Mouse (Mus musculus) liver, adult 2 months (tissue): Measurements from ENCODE around the gene Slc35e3.

ENCODE experiments used
- CTCF ChIP-seq: fragments of 200-500 bp; IDR thresholded peaks from 2 replicates; pipeline ENCODE4 v1.5.1; 2011; ENCODE audit warnings: low read depth, low read length, control low read depth
- POLR2A ChIP-seq: fragments of 200-500 bp; IDR thresholded peaks from 2 replicates; pipeline ENCODE4 v1.6.1; 2011; ENCODE audit warnings: low read length, control low read depth; ENCODE audit not compliant: insufficient read depth; ENCODE audit errors: extremely low read depth

- TF ChIP-seq CTCF = peak; percentile 88
- no peak for TF ChIP-seq POLR2A
Observed at GRCm38 (mm10) chr10:117731244-117732101, 14.7 kb downstream of the Slc35e3 start.
